Mouse (Mus musculus) testis, adult 2 months (tissue): ENCODE data around the gene Wdr91. TPM values are rescaled to one million over a fixed set of nuclear protein-coding genes. Genes with fewer than 3 reads are reported as not detected.

Experiments
- H3K27ac ChIP-seq: fragments of 200-500 bp; 2 replicates; pipeline ENCODE4 v1.5.1; 2012; ENCODE audit warnings: low read depth, low read length; ENCODE audit not compliant: control insufficient read depth, insufficient read depth
- H3K27me3 ChIP-seq: fragments of 200-500 bp; 2 replicates; pipeline ENCODE4 v1.6.1; 2012; ENCODE audit warnings: mild to moderate bottlenecking, low read length, moderate library complexity; ENCODE audit not compliant: control insufficient read depth, insufficient read depth
- H3K36me3 ChIP-seq: fragments of 200-500 bp; 2 replicates; pipeline ENCODE4 v1.6.1; 2012; ENCODE audit warnings: mild to moderate bottlenecking, low read length; ENCODE audit not compliant: control insufficient read depth, insufficient read depth
- H3K4me1 ChIP-seq: fragments of 200-500 bp; 2 replicates; pipeline ENCODE4 v1.6.1; 2012; ENCODE audit warnings: low read length; ENCODE audit not compliant: control insufficient read depth, insufficient read depth
- H3K4me3 ChIP-seq: fragments of 200-500 bp; 2 replicates; pipeline ENCODE4 v1.5.1; 2012; ENCODE audit warnings: low read depth, mild to moderate bottlenecking, low read length, moderate library complexity, mixed read lengths; ENCODE audit not compliant: control insufficient read depth
- CTCF ChIP-seq: fragments of 200-500 bp; IDR thresholded peaks from 2 replicates; pipeline ENCODE4 v1.5.1; 2012; ENCODE audit warnings: low read depth, mild to moderate bottlenecking, inconsistent platforms, low read length, moderate library complexity; ENCODE audit not compliant: control insufficient read depth, insufficient read depth, insufficient replicate concordance
- POLR2A ChIP-seq: fragments of 200-500 bp; IDR thresholded peaks from 2 replicates; pipeline ENCODE4 v1.6.1; 2012; ENCODE audit warnings: low read depth, mild to moderate bottlenecking, inconsistent platforms, low read length, moderate library complexity; ENCODE audit not compliant: control insufficient read depth
- polyA plus RNA-seq: library from polyadenylated mRNA; depleted of rRNA; stranded (reverse); fragments of >200 nt; gene quantifications from 2 replicates; pipeline ENCODE4 v1.2.3, GENCODE M21; 2012

The Wdr91 gene
- polyA plus RNA-seq, 1 experiment = 3.4 TPM

GRCm38 (mm10) chr6:34877509-34878321 lies 33.0 kb downstream of the Wdr91 start, which contains the start of gene Cyren:
Cyren (minus strand) TSS chr6:34878060.
- Histone ChIP-seq H3K36me3 (no peaks in the 10 kb centered on the region; the same call in 1 of the 2 replicates), H3K4me3 (peak within 1 kb of the TSS; percentile 86), H3K27me3 (no peaks in the 10 kb centered on the region), H3K4me1 (peaks cover 9% of the 10 kb centered on the region), H3K27ac (peak within 1 kb of the TSS; percentile 71)
- TF ChIP-seq POLR2A (peak; percentile 73), CTCF (peak; percentile 28)

GRCm38 (mm10) chr6:34876835-34877156 lies 33.9 kb downstream of the Wdr91 start:
- no peaks in the 10 kb centered on the region for H3K27me3 ChIP-seq
- H3K36me3 ChIP-seq = no peaks in the 10 kb centered on the region; the same call in 1 of the 2 replicates
- no peak overlapping the region for H3K4me3 ChIP-seq
- no peak overlapping the region for H3K27ac ChIP-seq
- peaks cover 9% of the 10 kb centered on the region for H3K4me1 ChIP-seq
- no peak for TF ChIP-seq POLR2A
- TF ChIP-seq CTCF = no peak

GRCm38 (mm10) chr6:34875966-34876834 lies 34.5 kb downstream of the Wdr91 start:
- no peaks in the 10 kb centered on the region for H3K27me3 ChIP-seq
- H3K4me3 ChIP-seq = no peak overlapping the region
- no peak overlapping the region for H3K27ac ChIP-seq
- H3K36me3 ChIP-seq = no peaks in the 10 kb centered on the region
- H3K4me1 ChIP-seq = peaks cover 9% of the 10 kb centered on the region
- no peak for TF ChIP-seq CTCF
- no peak for TF ChIP-seq POLR2A

- Histone ChIP-seq H3K4me3 (no peak overlapping the region), H3K4me1 (peaks cover 9% of the 10 kb centered on the region), H3K36me3 (no peaks in the 10 kb centered on the region), H3K27ac (no peak overlapping the region), H3K27me3 (no peaks in the 10 kb centered on the region)
- TF ChIP-seq CTCF = no peak
- no peak for TF ChIP-seq POLR2A
Measured at GRCm38 (mm10) chr6:34875268-34875761, 35.4 kb downstream of the Wdr91 start.

- no peaks in the 10 kb centered on the region for H3K27me3 ChIP-seq
- peaks cover 9% of the 10 kb centered on the region for H3K4me1 ChIP-seq
- no peaks in the 10 kb centered on the region for H3K36me3 ChIP-seq
- TF ChIP-seq POLR2A (no peak), CTCF (no peak)
- peak overlapping the region; percentile 7 for H3K27ac ChIP-seq
- H3K4me3 ChIP-seq = no peak overlapping the region
Measured at GRCm38 (mm10) chr6:34874101-34874921, 36.4 kb downstream of the Wdr91 start.

GRCm38 (mm10) chr6:34872871-34873270 lies 37.8 kb downstream of the Wdr91 start:
- H3K4me1 ChIP-seq = peaks cover 2% of the 10 kb centered on the region; the same call in 1 of the 2 replicates
- no peaks in the 10 kb centered on the region for H3K36me3 ChIP-seq
- H3K27me3 ChIP-seq = no peaks in the 10 kb centered on the region
- H3K4me3 ChIP-seq = no peak overlapping the region
- no peak overlapping the region for H3K27ac ChIP-seq
- TF ChIP-seq CTCF = no peak
- TF ChIP-seq POLR2A = no peak

- H3K27ac ChIP-seq = no peak overlapping the region
- H3K4me3 ChIP-seq = no peak overlapping the region
- H3K4me1 ChIP-seq = peaks cover 2% of the 10 kb centered on the region; the same call in 1 of the 2 replicates
- H3K27me3 ChIP-seq = no peaks in the 10 kb centered on the region
- H3K36me3 ChIP-seq = no peaks in the 10 kb centered on the region
- no peak for TF ChIP-seq CTCF
- no peak for TF ChIP-seq POLR2A
Measured at GRCm38 (mm10) chr6:34871929-34872328, 38.7 kb downstream of the Wdr91 start.
